In the genomic region with DNA sequence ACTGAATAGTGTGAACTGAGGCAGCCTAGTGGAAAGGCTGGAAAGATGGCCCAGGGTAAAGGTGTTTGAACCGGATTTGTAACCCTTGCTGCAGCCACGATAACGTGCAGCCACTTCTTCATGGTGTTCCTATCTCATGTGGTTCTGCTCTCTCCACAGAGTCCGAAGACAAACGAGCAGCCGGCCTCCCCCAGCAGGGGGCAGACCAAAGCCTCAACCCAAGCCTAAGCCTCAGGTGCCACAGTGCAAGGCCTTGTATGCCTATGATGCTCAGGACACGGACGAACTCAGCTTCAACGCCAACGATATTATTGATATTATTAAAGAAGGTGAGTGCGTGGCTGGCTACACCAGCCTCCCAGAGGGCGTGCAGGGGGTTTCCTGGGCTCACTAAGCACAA, we compare ENCODE assay signal across 9 mouse cellular contexts. TPM values are rescaled to one million over a fixed set of nuclear protein-coding genes. Genes with fewer than 3 reads are reported as not detected.
DNase-seq lines count a peak whose midpoint lies in the region; ATAC-seq and TF ChIP-seq lines count a peak whose summit lies in the region.
"Had no signal": no experiment of that assay in that cellular context is flagged by ENCODE, and none has a peak within 500 bp of the region (broad histone marks: within the 10 kb centered on the region; RNA-seq: fewer than 3 reads in every experiment).

No protein-coding gene starts in this region.

- no peaks in the 10 kb centered on the region for H3K27me3 ChIP-seq in heart, adult 2 months (ENCODE audit: control insufficient read depth, insufficient read depth, low read length)
- no peaks in the 10 kb centered on the region for H3K27me3 ChIP-seq in lung, embryonic 14.5 days (ENCODE audit: insufficient read depth, low read length)
- H3K27me3 ChIP-seq in limb, embryonic 11.5 days (ENCODE audit: control insufficient read depth, insufficient read depth, low read length) = no peaks in the 10 kb centered on the region
- H3K27me3 ChIP-seq: neural tube, embryonic 15.5 days had no signal

- H3K79me2 ChIP-seq in heart, adult 2 months (replicated peaks; ENCODE audit: control insufficient read depth, insufficient read depth, low read length) = no peaks in the 10 kb centered on the region

- no peak overlapping the region for H3K4me3 ChIP-seq in heart, adult 2 months
- H3K4me3 ChIP-seq in lung, embryonic 14.5 days (ENCODE audit: low read depth, low read length) = no peak overlapping the region
- H3K4me3 ChIP-seq in limb, embryonic 11.5 days (ENCODE audit: low read depth, low read length) = no peak overlapping the region
- H3K4me3 ChIP-seq: neural tube, embryonic 15.5 days had no signal

- no peaks in the 10 kb centered on the region for H3K9me3 ChIP-seq in lung, embryonic 14.5 days (ENCODE audit: low read depth, low read length)
- no peaks in the 10 kb centered on the region for H3K9me3 ChIP-seq in limb, embryonic 11.5 days (ENCODE audit: control insufficient read depth, low read length)
- H3K9me3 ChIP-seq: neural tube, embryonic 15.5 days had no signal

- peaks cover 1% of the 10 kb centered on the region; the same call in 1 of the 2 replicates for H3K4me1 ChIP-seq in heart, adult 2 months (ENCODE audit: control insufficient read depth, insufficient read depth, low read length)
- no peaks in the 10 kb centered on the region for H3K4me1 ChIP-seq in lung, embryonic 14.5 days (ENCODE audit: insufficient read depth)
- H3K4me1 ChIP-seq in limb, embryonic 11.5 days (ENCODE audit: control insufficient read depth, insufficient read depth, low read length) = no peaks in the 10 kb centered on the region

- H3K9ac ChIP-seq in heart, adult 2 months (ENCODE audit: low read depth, low read length) = no peak overlapping the region
- no peak overlapping the region for H3K9ac ChIP-seq in lung, embryonic 14.5 days
- no peak overlapping the region for H3K9ac ChIP-seq in limb, embryonic 11.5 days (ENCODE audit: low read length)
- H3K9ac ChIP-seq: neural tube, embryonic 15.5 days had no signal

- intact Hi-C loops in heart, adult 2 months (cut with DNase I) = no loop called here

- TF ChIP-seq POLR2A in heart, adult 2 months (IDR thresholded peaks at IDR 0.05; ENCODE audit: insufficient read depth, low read depth, low read length) = no peak

- peak; percentile 60 for TF ChIP-seq CTCF in heart, adult 2 months (IDR thresholded peaks at IDR 0.05)
- TF ChIP-seq CTCF in lung, embryonic 14.5 days (IDR thresholded peaks at IDR 0.05; ENCODE audit: low read depth) = peak; percentile 48

- peak in 1 of 2 experiments; percentile 38 for DNase-seq in heart, adult 2 months
- no peak for DNase-seq in heart, adult 8-10 months (ENCODE audit: low spot score)
- DNase-seq in lung, embryonic 14.5 days = peak; percentile 26
- DNase-seq in lung, postnatal 4 days = no peak
- DNase-seq in limb, embryonic 11.5 days (ENCODE audit: low spot score) = peak; percentile 36
- peak; percentile 44 to 46 for DNase-seq in thymus, postnatal 36 days
- DNase-seq in adrenal gland, postnatal 4 days (ENCODE audit: low spot score in 2 of 2) = no peak
- no peak for DNase-seq in right cerebral cortex, postnatal 4 days

- no peak for ATAC-seq in lung, embryonic 14.5 days (ENCODE audit: insufficient read depth)
- no peak for ATAC-seq in limb, embryonic 11.5 days (ENCODE audit: insufficient number of reproducible peaks, low FRiP score, low TSS enrichment, low read depth)

- no peak for TF ChIP-seq EP300 in heart, adult 2 months (IDR thresholded peaks at IDR 0.05; ENCODE audit: insufficient read depth, low read depth, low read length)

- WGBS in heart, adult 2 months = 82% methylated on average over 12 of the region's 12 CpGs
- WGBS in lung, embryonic 14.5 days = 82% methylated on average over 12 of the region's 12 CpGs
- 85% methylated on average over 12 of the region's 12 CpGs for WGBS in limb, embryonic 11.5 days

- H3K27ac ChIP-seq in heart, adult 2 months = no peak overlapping the region
- no peak overlapping the region for H3K27ac ChIP-seq in lung, embryonic 14.5 days (ENCODE audit: low read depth)
- no peak overlapping the region for H3K27ac ChIP-seq in limb, embryonic 11.5 days (replicated peaks; ENCODE audit: low read depth, low read length)
- H3K27ac ChIP-seq: neural tube, embryonic 15.5 days had no signal

- H3K4me2 ChIP-seq in lung, embryonic 14.5 days = no peak overlapping the region
- H3K4me2 ChIP-seq in limb, embryonic 11.5 days (ENCODE audit: low read depth, severe bottlenecking) = no peak overlapping the region
- H3K4me2 ChIP-seq: neural tube, embryonic 15.5 days had no signal

- H3K36me3 ChIP-seq in heart, adult 2 months (ENCODE audit: control insufficient read depth, insufficient read depth, low read length) = no peaks in the 10 kb centered on the region
- H3K36me3 ChIP-seq in lung, embryonic 14.5 days (ENCODE audit: insufficient read depth) = peaks cover 30% of the 10 kb centered on the region; the same call in 1 of the 2 replicates
- H3K36me3 ChIP-seq in limb, embryonic 11.5 days (ENCODE audit: control insufficient read depth, insufficient read depth, low read length) = no peaks in the 10 kb centered on the region
- H3K36me3 ChIP-seq: neural tube, embryonic 15.5 days had no signal

RNA-seq across cellular contexts. Expression of a gene that starts 25.7 kb away (rescaled TPM):
- under 1 TPM; 0.57 TPM for total RNA-seq in heart, adult 2 months (2021)
- 0.39 and 0.59 TPM in 2 replicates for polyA plus RNA-seq in heart, adult 2 months (2012; rRNA removed)
- 1 to 10 TPM in 1 of 4 experiments, under 1 TPM in 3; 0.41 to 1.0 (median 0.53) TPM for total RNA-seq in heart, adult 8-10 months (2022)
- 247 and 251 TPM in 2 replicates for polyA plus RNA-seq in lung, embryonic 14.5 days (2014; fragmentation: Nextera tagmentation; extraction: Ambion mirVana)
- 255 TPM in 2 replicates for polyA plus RNA-seq in limb, embryonic 11.5 days (2014; fragmentation: Nextera tagmentation; extraction: Ambion mirVana)
- 10 to 100 TPM; 42.4 to 46.1 TPM for total RNA-seq in adrenal gland, postnatal 4 days (2021)

Comparison
In these comparisons a context has a peak if more than half of its experiments do, and no peak if none do; other contexts are left out.
1. DNase-seq: peak in lung, embryonic 14.5 days (single experiment), limb, embryonic 11.5 days (single experiment) and thymus, postnatal 36 days (2 of 2); none in heart, adult 8-10 months (single experiment), lung, postnatal 4 days (0 of 2), adrenal gland, postnatal 4 days (0 of 2) and right cerebral cortex, postnatal 4 days (single experiment).
2. RNA of a gene that starts 25.7 kb away (total RNA-seq): 42.4 to 46.1 TPM in adrenal gland, postnatal 4 days; 0.41 to 1.0 TPM in heart, adult 8-10 months and 0.57 TPM in heart, adult 2 months; every median in the first group is over 10 times any median in the second.